Mouse (Mus musculus): Measurements from ENCODE around the gene Acad11.

Gene Acad11

DNA sequence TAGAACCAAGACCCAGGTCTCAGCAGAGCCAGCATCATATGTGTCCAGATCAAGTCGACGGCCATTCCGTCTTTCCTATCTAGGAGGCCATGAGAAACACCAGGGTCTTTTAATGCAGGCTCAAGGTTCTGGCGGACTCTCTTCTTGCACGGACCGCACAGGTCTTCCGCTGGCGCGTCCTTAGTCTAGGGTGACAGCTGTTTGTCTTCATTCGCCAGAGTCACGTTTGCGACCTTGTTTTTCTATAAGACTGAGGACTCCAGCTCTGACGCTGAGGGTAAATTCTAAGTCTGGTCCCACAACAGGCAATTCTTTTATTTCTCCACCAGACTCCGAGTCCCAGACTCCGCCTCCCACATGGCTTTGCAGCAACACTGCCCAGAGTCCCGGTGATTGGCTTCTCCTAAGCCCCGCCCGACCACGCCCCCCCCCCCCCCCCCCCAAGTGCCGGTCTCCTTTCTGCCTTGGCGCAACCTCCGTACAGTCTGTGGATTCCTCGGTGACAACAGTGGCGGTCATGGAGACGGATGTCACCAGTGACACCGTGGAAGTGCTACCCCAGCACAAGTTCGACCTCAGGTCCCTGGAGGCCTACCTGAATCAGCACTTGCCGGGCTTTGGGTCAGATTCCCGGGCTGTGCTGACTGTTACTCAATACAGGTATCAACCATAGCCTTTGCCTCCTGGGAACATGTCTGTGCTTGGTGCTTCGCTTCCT is at the start of gene Acad11:
Gene Acad11, plus strand, starts transcription at position 134 of the 718 bp plus-strand sequence.
- DNase-seq (ENCODE audit: low read depth), result peak; percentile 95

- DNase-seq (ENCODE audit: low read depth), result no peak
Observed at GRCm38 (mm10) chr9:104014526-104014925, 48.7 kb upstream of the Acad11 start.

GRCm38 (mm10) chr9:104021026-104021425 is 42.2 kb upstream of the Acad11 start:
- DNase-seq (ENCODE audit: low read depth), result no peak

GRCm38 (mm10) chr9:104027186-104027585 is 36.0 kb upstream of the Acad11 start:
- DNase-seq (ENCODE audit: low read depth), result no peak

GRCm38 (mm10) chr9:104029861-104030260 is 33.3 kb upstream of the Acad11 start:
- no peak for DNase-seq (ENCODE audit: low read depth)

DNA sequence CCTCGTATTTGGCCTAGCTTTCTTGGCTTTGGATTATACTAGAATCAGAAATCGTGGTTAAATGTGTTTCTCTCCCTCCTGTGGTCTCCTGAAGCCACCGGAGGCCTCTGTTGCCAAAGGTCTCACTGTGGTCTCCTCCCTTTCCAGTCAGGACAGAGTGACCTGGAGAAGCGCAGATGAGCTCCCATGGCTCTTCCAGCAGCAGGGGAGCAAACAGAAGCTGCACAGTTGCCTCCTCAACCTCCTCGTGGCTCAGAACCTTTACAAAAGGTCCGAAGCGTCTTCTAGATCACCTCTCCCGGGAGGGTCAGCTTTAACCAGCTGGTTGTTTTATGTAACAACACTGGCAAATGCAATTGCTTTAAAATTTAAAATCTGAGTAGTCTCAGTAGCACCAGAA is 28.9 kb upstream of the Acad11 start:
- no peak for DNase-seq (ENCODE audit: low read depth)

- no peak for DNase-seq (ENCODE audit: low read depth)
Observed at GRCm38 (mm10) chr9:104034718-104035117, 28.5 kb upstream of the Acad11 start.

DNA sequence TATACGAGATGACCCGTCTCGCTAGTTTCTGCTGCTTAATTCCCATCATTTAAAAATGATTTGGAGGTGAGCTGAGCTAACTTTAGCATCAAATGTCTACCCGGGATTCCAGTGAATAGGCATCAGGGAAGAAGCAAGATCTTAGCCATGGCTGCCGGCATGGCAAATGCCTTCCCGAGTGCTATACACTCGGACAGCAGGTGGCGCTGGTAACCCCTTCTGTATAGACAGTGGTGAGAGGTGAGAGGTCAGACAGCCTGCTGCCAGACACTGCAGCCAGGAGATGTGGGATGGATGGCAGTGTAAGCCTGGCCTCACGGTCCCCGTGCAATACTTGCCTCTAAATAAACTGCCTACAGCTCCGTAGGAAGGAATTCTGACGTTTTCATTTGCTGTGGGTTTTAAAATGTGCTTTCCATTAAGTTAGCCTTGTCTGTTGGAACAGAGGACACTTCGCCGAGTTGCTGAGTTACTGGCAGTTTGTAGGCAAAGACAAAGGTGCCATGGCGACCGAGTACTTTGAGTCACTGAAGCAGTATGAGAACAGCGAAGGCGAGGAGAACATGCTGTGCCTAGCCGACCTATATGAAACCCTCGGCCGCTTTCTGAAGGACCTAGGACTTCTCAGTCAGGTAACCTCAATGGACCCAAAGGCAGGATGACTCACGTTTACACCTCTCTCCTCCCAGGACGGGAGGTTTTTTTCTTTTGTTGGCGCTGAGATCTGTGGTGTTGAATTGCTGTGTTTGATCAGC is 27.7 kb upstream of the Acad11 start:
- DNase-seq (ENCODE audit: low read depth), result peak; percentile 74

GRCm38 (mm10) chr9:104038266-104038665 is 24.9 kb upstream of the Acad11 start:
- no peak for DNase-seq (ENCODE audit: low read depth)

DNA sequence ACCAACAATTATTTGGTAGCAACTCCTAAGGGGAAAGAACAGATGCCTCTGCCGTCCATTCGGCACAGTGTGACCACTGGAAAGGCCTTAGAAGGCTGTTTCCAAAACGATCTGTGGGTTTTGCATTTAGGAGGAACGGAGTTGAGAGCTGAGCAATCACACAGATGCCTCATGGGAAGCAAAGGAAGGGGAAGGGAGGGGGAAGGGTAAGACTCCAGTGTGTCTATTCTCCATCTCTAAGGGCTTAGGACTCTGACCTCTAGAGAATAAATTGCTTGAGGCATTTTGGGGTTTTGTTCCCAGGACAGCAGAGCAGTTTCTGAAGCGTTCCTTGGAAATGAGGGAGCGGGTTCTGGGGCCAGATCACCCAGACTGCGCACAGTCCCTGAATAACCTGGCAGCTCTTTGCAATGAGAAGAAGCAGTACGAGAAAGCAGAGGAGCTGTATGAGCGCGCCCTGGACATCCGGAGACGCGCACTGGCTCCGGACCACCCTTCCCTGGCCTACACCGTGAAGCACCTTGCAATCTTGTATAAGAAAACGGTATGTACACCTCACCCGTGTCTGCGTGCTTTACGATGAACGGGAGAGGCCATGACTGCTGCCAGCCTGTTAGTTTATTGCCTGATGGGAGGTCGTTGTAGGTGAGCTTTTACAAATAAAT is 24.0 kb upstream of the Acad11 start:
- no peak for DNase-seq (ENCODE audit: low read depth)

GRCm38 (mm10) chr9:104039742-104040141 is 23.4 kb upstream of the Acad11 start:
- DNase-seq (ENCODE audit: low read depth), result no peak

GRCm38 (mm10) chr9:104040362-104040761 is 22.8 kb upstream of the Acad11 start, which contains the start of gene Gm28305:
Gm28305 (plus strand) TSS chr9:104040662.
- no peak for DNase-seq (ENCODE audit: low read depth)

DNA sequence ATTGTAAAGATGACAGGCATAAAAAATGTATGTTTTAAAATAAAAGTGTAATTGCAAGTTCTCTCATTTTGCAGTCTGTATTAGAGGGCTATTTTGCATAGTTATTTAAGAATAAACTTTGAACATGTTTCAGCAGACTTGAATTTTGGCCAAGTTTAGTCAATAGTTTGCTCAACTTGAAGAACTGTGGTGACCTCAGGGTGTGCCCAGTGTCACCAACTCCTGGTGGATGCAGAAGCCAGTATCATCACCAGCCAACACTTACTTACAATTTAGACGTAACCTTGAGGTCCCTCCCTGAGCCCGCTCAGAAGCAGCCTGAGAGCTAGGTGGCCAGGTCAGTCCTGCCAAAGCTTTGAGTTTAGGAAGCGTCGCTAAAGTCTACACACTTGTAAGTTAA is 19.5 kb upstream of the Acad11 start:
- no peak for DNase-seq (ENCODE audit: low read depth)

DNA sequence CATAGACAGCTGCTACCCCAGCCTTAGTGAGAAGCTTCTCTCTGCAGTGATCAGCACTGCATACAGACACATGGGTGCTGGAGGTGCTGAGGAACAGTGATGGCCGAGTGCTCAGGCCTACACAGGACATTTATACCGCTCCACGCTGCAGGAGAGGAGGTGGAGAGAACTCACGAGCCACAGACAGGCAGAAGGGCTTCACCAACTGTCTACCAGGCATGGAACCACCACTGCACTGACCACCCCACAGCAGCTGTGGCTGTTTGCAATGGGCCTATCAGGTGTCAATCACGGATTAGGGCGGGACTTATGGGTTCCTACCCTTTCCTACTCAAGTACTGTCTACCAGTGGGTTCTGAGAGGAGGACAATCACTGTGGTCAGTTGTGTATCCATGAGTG is 12.1 kb upstream of the Acad11 start:
- DNase-seq (ENCODE audit: low read depth), result no peak

- peak; percentile 8 for DNase-seq (ENCODE audit: low read depth)
Observed at GRCm38 (mm10) chr9:104062430-104063243, 540 bp upstream of the Acad11 start, which contains the start of gene Uba5. Uba5 (minus strand) TSS chr9:104063134.

GRCm38 (mm10) chr9:104064571-104064970 is 1.4 kb downstream of the Acad11 start:
- DNase-seq (ENCODE audit: low read depth), result no peak

DNA sequence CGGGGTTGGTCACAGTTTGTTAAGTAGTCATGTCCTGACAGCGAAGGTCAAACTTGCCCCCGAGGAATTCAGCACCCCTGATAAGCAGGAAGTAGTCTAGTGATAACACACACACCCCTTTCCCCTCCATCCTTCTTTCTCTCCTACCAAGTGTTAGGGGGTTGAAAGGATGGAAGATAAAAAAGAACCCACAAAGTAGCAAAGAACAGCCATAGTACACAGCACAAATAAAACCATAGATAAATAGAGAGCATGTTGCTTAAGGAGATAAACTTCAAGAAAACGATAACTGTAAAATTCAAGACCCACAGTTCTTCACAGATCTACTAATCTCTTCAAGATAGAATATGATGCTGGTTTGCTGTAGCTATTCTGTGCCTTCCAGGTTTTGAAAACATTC is 7.1 kb downstream of the Acad11 start:
- no peak for DNase-seq (ENCODE audit: low read depth)

DNA sequence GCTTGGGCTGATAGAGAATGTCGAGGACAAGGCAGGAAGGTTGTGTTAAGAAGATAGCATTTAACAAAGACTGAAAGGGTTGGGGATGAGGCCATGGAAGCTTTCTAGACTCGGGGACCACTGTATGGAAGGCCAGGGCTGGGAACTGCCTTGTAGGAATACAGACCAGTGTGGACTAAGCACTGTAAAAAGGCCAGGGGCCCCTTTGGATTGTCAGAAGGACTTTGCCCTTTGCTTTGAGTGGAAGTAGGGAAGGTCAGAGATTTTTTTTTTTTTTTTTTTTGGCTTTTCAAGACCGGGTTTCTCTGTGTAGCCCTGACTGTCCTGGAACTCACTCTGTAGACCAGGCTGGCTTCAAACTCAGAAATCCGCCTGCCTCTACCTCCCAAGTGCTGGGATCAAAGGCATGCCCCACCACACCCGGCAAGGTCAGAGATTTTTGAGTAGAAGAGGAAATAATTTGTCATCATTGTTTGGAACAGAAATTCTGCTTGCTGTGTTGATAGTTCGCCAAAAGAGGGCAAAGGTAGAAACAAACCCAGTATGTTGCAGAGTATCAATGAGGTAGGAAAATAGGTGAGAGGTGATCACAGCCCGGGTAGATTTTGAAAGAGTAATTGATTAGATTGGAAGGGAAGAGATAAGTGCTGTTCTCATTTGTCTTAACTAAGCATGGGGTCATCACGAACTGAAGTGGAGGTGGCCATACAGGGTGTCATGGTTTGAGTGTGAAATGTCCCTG is 7.9 kb downstream of the Acad11 start:
- no peak for DNase-seq (ENCODE audit: low read depth)

- peak; percentile 52 for DNase-seq (ENCODE audit: low read depth)
Observed at GRCm38 (mm10) chr9:104075808-104076207, 12.6 kb downstream of the Acad11 start.

GRCm38 (mm10) chr9:104078780-104079179 is 15.6 kb downstream of the Acad11 start:
- no peak for DNase-seq (ENCODE audit: low read depth)

DNA sequence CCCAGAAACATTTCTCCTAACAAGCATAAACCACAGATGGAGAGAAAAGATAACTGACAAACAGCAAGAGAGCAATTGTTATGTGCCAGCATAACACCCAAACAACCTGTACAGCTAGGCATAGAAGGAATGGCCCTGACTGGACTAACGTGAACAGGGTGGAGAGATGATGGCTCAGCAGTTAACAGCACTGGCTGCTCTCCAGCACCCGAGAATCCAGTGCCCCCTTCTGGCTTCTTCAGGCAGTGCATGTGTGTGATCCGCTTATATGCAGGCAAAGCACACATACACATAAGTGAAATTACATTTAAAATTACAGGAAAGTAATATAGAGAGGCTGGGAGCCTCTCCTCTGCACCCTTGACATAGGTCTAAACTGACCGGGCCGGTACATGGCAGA is 16.2 kb downstream of the Acad11 start:
- peak; percentile 64 for DNase-seq (ENCODE audit: low read depth)

All from naive thymus-derived CD4-positive, alpha-beta T cell, adult 2 months (primary cell).